Mouse (Mus musculus) olfactory bulb, adult 2 months (tissue): ENCODE results near the gene Ubox5.

Experiments used
- CTCF ChIP-seq: fragments of 200-500 bp; IDR thresholded peaks from 2 replicates; pipeline ENCODE4 v1.5.1; 2012; ENCODE audit warnings: low read depth, mild to moderate bottlenecking, low read length, moderate library complexity; ENCODE audit not compliant: insufficient read depth
- POLR2A ChIP-seq: fragments of 200-500 bp; IDR thresholded peaks from 2 replicates; pipeline ENCODE4 v1.6.1; 2012; ENCODE audit warnings: mild to moderate bottlenecking, low read depth, low read length, moderate library complexity; ENCODE audit not compliant: insufficient read depth

DNA sequence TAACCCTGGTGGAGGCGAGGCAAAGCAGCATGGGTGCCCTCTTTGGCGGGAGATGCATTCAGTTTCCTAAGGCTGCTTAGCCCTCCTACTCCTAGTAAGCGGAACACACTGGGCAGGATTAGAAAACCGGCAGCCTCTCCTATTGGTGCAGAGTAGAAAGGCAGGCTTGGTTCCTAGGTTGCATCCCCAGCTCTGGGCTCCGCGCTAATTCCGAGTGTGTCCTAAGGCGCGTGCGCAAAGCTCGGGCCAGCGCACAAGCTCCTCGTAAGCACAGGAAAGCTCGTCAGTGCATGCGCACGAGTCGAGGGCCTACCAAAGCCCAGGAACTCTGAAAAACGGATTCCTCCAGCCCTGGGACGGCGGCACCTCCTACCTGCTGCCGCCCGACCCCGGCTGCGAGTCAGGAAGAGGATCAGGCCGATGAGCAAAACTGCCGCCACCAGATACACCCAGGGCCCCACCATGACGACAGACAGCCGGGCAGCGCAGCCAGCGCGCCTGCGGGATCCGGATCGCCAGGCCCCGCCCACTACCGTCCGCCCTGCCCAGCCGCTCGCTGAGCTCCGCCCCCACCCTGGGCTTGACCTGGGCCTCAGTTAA, 34.4 kb upstream of the Ubox5 start, which contains the start of gene Ddrgk1:
- TF ChIP-seq CTCF (no peak), POLR2A (peak; percentile 89)
